Mouse (Mus musculus) spleen, adult 2 months (tissue): ENCODE results near the gene Gm43738.

ENCODE experiments used
- CTCF ChIP-seq: fragments of 200-500 bp; IDR thresholded peaks from 2 replicates; pipeline ENCODE4 v1.5.1; 2011; ENCODE audit warnings: mild to moderate bottlenecking, inconsistent platforms; ENCODE audit not compliant: insufficient read depth, insufficient read length, insufficient replicate concordance; ENCODE audit errors: extremely low read depth
- POLR2A ChIP-seq: fragments of 200-500 bp; IDR thresholded peaks from 2 replicates; pipeline ENCODE4 v1.6.1; 2011; ENCODE audit warnings: low read depth, low read length, inconsistent platforms

DNA sequence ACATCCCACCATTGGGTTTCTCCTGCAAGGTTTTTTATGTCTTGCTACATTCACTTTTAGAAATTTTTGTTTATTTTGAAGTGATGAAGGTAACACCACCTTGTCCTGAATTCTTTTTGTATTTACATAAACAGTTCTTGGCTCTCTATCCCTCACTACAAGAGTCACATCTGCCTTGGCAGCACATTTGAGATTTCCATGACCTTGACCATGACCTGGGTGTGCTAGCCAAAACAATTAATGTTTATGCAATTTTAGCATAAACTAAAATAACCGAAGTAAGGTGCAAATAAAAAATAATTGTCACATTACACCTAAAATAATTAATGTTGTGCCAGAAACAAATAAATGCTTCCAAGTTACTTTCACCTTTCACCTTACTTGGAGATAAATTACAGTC is 7.2 kb upstream of the Gm43738 start:
- TF ChIP-seq CTCF: no peak
- TF ChIP-seq POLR2A: no peak
